8 mouse cellular contexts compared by ENCODE assay signal in the genomic region with DNA sequence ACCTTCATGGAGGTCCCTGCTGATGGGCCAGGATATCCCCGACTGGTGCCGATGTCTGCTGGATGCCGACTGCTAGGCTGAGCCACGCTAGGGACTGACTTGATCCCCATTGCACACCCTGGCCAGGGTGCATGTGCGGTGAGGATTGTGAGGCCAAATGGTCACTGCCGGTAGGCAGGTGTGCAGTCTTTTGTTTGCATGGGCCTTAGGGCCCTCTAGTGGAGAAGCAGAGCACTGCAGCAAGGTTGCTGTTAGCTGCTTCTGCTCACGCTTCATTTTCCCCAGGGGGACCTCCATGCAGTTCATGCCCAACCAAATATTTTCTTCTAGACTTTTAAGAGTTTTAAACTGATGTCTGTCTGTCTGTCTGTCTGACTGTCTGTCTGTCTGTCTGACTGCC. TPM values are rescaled to one million over a fixed set of nuclear protein-coding genes. Genes with fewer than 3 reads are reported as not detected.
DNase-seq lines count a peak whose midpoint lies in the region; ATAC-seq and TF ChIP-seq lines count a peak whose summit lies in the region.

No protein-coding gene starts in this region.

- peak; percentile 72 for DNase-seq in kidney, adult 2 months
- peak; percentile 87 for DNase-seq in ZHBTc4 (ENCODE audit: low read depth, low spot score)
- peak; percentile 83 for DNase-seq in embryo, embryonic 10.5 days (ENCODE audit: low spot score)
- peak; percentile 63 to 70 for DNase-seq in heart, postnatal 36 days
- DNase-seq in left cerebral cortex, postnatal 36 days (ENCODE audit: low spot score in 2 of 2) = peak; percentile 42 to 46
- DNase-seq in naive thymus-derived CD4-positive, alpha-beta T cell, adult 2 months (ENCODE audit: low read depth) = peak; percentile 90
- peak; percentile 80 for DNase-seq in thymus, postnatal 0 days (ENCODE audit: low spot score)

- TF ChIP-seq POLR2A in kidney, adult 2 months (IDR thresholded peaks at IDR 0.05; ENCODE audit: low read depth, low read length) = no peak

- H3K36me3 ChIP-seq in kidney, adult 2 months (ENCODE audit: control insufficient read depth, insufficient read depth, low read length) = no peaks in the 10 kb centered on the region
- H3K36me3 ChIP-seq in kidney, embryonic 15.5 days = no peaks in the 10 kb centered on the region

- no peaks in the 10 kb centered on the region for H3K27me3 ChIP-seq in kidney, adult 2 months (replicated peaks; ENCODE audit: control insufficient read depth, insufficient read depth, low read length)
- no peaks in the 10 kb centered on the region for H3K27me3 ChIP-seq in kidney, embryonic 15.5 days

- no peaks in the 10 kb centered on the region for H3K9me3 ChIP-seq in kidney, embryonic 15.5 days (replicated peaks)

- intact Hi-C loops in heart, postnatal 36 days (cut with DNase I) = loop anchor here (5.0 kb wide), 1 partner anchor 46 kb away; no protein-coding TSS in a partner anchor
- intact Hi-C loops in left cerebral cortex, postnatal 36 days (cut with DNase I) = no loop called here

- TF ChIP-seq CTCF in kidney, adult 2 months (conservative IDR thresholded peaks at IDR 0.05; ENCODE audit: insufficient read depth, insufficient read length, low read depth, low read length) = peak; percentile 88

- no peak overlapping the region for H3K9ac ChIP-seq in kidney, embryonic 15.5 days

- peaks cover 5% of the 10 kb centered on the region for H3K4me1 ChIP-seq in kidney, adult 2 months (ENCODE audit: control insufficient read depth, insufficient read depth, low read length)
- H3K4me1 ChIP-seq in kidney, embryonic 15.5 days = peaks cover 28% of the 10 kb centered on the region

- H3K27ac ChIP-seq in kidney, adult 2 months (ENCODE audit: insufficient read depth, low read depth, low read length) = no peak overlapping the region
- no peak overlapping the region for H3K27ac ChIP-seq in kidney, embryonic 15.5 days

- no peak for ATAC-seq in kidney, embryonic 15.5 days (replicated peaks; ENCODE audit: low FRiP score)

- no peak overlapping the region for H3K4me3 ChIP-seq in kidney, adult 2 months (ENCODE audit: insufficient read depth, low read depth, low read length)
- no peak overlapping the region for H3K4me3 ChIP-seq in kidney, embryonic 15.5 days (replicated peaks)

- no peak overlapping the region for H3K4me2 ChIP-seq in kidney, embryonic 15.5 days

- 23% methylated on average over 7 of the region's 7 CpGs for WGBS in kidney, adult 2 months
- WGBS in kidney, embryonic 15.5 days = 24% methylated on average over 7 of the region's 7 CpGs

RNA-seq across cellular contexts. Expression of gene Slc41a3, which starts 2.0 kb away (rescaled TPM):
- polyA plus RNA-seq in kidney, adult 2 months (2012; rRNA removed) = 6.3 and 8.0 TPM in 2 replicates
- polyA plus RNA-seq in kidney, embryonic 15.5 days (2015; fragmentation: Nextera tagmentation; extraction: Ambion mirVana) = 6.2 and 7.6 TPM in 2 replicates
- 10 to 100 TPM; 68.8 to 72.1 TPM for total RNA-seq in heart, postnatal 36 days (2021)
- total RNA-seq in left cerebral cortex, postnatal 36 days (2021) = 1 to 10 TPM; 4.4 to 6.0 TPM
- 5.0 and 7.5 TPM in 2 replicates for polyA plus RNA-seq in thymus, postnatal 0 days (2015; fragmentation: Nextera tagmentation; extraction: Ambion mirVana)
